Mouse (Mus musculus) neural tube, embryonic 15.5 days (tissue): ENCODE measurements around the gene Fam24b. TPM values are rescaled to one million over a fixed set of nuclear protein-coding genes. Genes with fewer than 3 reads are reported as not detected.

Experiments used
- ATAC-seq: fragments of 200-750 bp; cut with Nextera tagmentation; 2 replicates; pipeline ENCODE4 v1.8.0; 2017; ENCODE audit warnings: mild to moderate bottlenecking, moderate TSS enrichment, moderate library complexity; ENCODE audit not compliant: low FRiP score
- H3K27ac ChIP-seq: fragments of 300-500 bp; sonication (generic); replicated peaks from 2 replicates; pipeline ENCODE4 v1.5.1; 2015; ENCODE audit warnings: mild to moderate bottlenecking, inconsistent platforms
- H3K27me3 ChIP-seq: fragments of 300-500 bp; sonication (generic); replicated peaks from 2 replicates; pipeline ENCODE4 v1.6.1; 2015; ENCODE audit warnings: inconsistent platforms
- H3K36me3 ChIP-seq: fragments of 300-500 bp; sonication (generic); 2 replicates; pipeline ENCODE4 v1.6.1; 2015; ENCODE audit warnings: inconsistent platforms
- H3K4me1 ChIP-seq: fragments of 300-500 bp; sonication (generic); 2 replicates; pipeline ENCODE4 v1.6.1; 2015; ENCODE audit warnings: inconsistent platforms
- H3K4me2 ChIP-seq: fragments of 300-500 bp; sonication (generic); 2 replicates; pipeline ENCODE4 v1.6.1; 2015; ENCODE audit warnings: inconsistent platforms, mild to moderate bottlenecking, moderate library complexity
- H3K4me3 ChIP-seq: fragments of 300-500 bp; sonication (generic); replicated peaks from 2 replicates; pipeline ENCODE4 v1.5.1; 2015; ENCODE audit warnings: mild to moderate bottlenecking, inconsistent platforms
- H3K9ac ChIP-seq: fragments of 300-500 bp; sonication (generic); replicated peaks from 2 replicates; pipeline ENCODE4 v1.6.1; 2015; ENCODE audit warnings: mild to moderate bottlenecking, inconsistent platforms
- H3K9me3 ChIP-seq: fragments of 300-500 bp; sonication (generic); replicated peaks from 2 replicates; pipeline ENCODE4 v1.6.1; 2016; ENCODE audit warnings: inconsistent platforms
- WGBS: fragments of 180-500 bp; shearing (Covaris S2); methylation state at CpG from one replicate; pipeline ENCODE4 v1.1.7; 2015; ENCODE audit warnings: mixed read lengths; 5-methylcytosine and 5-hydroxymethylcytosine counted together
- polyA plus RNA-seq: library from polyadenylated mRNA; unstranded; fragments of >200 nt; fragmentation: Nextera tagmentation; extraction: Ambion mirVana; gene quantifications from 2 replicates; pipeline ENCODE4 v1.2.1, GENCODE M21; 2015

Gene Fam24b
- polyA plus RNA-seq = not detected in 2 replicates

DNA sequence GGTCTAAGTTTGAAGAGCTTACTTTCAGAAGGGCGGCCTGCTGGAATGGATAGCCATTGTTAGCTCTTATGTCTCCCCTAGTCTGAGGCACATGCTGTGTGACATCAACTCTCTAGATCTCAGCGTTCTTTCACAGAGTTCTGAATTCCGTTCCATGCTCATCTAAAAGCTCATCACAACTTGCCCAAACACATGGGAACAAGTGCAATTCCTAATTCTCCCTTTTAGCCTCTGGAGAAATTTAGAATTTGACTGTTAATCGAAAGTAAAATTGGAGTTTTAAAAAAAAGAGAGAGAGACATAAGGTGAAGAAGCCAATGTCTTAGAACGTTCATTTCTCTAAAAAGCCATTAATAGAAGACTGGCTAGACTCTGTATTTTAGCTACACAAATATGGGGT lies at the start of gene Fam24b:
Fam24b (minus strand) TSS at position 101 of the 400 bp plus-strand sequence.
- Histone ChIP-seq H3K9ac (no peak within 1 kb of the TSS), H3K9me3 (no peaks in the 10 kb centered on the region), H3K4me1 (no peaks in the 10 kb centered on the region), H3K27me3 (no peaks in the 10 kb centered on the region), H3K4me3 (no peak within 1 kb of the TSS), H3K4me2 (no peak within 1 kb of the TSS), H3K27ac (no peak within 1 kb of the TSS), H3K36me3 (no peaks in the 10 kb centered on the region)
- WGBS = 96% methylated on average over 5 of the region's 5 CpGs
- no peak for ATAC-seq

DNA sequence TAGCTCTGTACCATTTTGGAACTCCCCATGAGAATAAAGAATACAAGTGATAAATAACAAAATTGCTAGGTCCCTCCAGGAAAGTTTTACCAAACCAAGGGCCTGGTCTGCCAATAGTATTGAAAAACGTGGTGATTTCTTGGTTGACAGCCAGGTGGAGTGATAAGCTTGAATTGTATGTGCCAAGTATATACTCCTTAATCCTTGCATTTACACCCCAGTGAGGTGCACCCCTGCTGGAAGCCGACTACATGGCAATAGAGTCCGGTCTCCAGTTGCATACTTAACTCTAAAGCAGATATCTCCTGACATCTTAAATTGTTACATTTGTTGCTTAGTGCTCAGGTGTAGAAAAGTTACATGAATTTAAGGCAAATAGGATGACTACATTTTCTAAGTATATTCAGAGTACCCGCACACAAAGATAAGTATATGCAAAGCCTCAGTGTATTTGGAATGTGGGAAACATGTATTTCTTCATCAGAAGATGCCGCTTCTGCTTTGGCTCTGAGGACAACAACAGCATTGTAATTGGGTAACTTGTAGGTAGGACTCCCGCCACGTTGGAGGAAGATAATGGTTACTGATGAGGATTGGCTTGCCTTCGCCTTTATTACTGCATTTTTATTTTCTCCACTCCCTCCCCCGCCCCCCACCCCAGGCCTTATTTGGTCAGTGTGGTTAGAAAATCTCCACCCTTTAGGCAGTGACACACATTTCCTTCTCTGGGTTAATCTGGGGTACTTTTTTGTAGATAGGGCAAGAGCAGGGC lies 42.8 kb upstream of the Fam24b start:
- Histone ChIP-seq H3K27ac (peak overlapping the region; percentile 94; the same call in 1 of the 2 replicates), H3K4me3 (peak overlapping the region; percentile 75), H3K9me3 (no peaks in the 10 kb centered on the region), H3K4me2 (peak overlapping the region; percentile 65), H3K27me3 (no peaks in the 10 kb centered on the region), H3K9ac (peak overlapping the region; percentile 90; the same call in 1 of the 2 replicates), H3K4me1 (peaks cover 11% of the 10 kb centered on the region), H3K36me3 (0 out of 2 replicates have a peak, but pooled peaks cover 6% of the 10 kb centered on the region)
- no peak for ATAC-seq
- WGBS = 70% methylated on average over 9 of the region's 9 CpGs

DNA sequence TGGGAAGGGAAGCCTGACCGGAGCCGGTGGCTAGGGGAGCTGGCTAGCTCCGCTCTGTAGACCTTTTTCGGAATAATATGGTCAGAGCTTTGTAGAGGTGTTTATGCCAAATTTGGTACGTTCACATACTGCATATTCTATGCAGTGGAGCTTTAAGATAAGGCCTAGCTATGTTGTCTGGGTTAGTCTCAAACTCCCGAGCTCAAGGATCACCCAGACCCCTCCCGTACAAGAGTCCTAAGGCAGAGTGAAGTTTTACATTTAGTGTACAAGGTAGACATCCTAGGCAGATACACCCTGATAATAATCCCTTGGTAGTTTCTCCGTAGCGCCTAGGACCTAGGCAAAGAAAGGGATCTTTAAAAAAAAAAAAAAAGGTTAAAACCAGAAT lies 42.1 kb upstream of the Fam24b start:
- Histone ChIP-seq H3K27me3 (no peaks in the 10 kb centered on the region), H3K4me1 (peaks cover 11% of the 10 kb centered on the region), H3K9me3 (no peaks in the 10 kb centered on the region), H3K4me3 (peak overlapping the region; percentile 75), H3K36me3 (0 out of 2 replicates have a peak, but pooled peaks cover 6% of the 10 kb centered on the region), H3K4me2 (peak overlapping the region; percentile 65), H3K27ac (peak overlapping the region; percentile 94), H3K9ac (peak overlapping the region; percentile 90)
- no peak; the same call in none of the 2 replicates for ATAC-seq
- WGBS = 7% methylated on average over 9 of the region's 9 CpGs

DNA sequence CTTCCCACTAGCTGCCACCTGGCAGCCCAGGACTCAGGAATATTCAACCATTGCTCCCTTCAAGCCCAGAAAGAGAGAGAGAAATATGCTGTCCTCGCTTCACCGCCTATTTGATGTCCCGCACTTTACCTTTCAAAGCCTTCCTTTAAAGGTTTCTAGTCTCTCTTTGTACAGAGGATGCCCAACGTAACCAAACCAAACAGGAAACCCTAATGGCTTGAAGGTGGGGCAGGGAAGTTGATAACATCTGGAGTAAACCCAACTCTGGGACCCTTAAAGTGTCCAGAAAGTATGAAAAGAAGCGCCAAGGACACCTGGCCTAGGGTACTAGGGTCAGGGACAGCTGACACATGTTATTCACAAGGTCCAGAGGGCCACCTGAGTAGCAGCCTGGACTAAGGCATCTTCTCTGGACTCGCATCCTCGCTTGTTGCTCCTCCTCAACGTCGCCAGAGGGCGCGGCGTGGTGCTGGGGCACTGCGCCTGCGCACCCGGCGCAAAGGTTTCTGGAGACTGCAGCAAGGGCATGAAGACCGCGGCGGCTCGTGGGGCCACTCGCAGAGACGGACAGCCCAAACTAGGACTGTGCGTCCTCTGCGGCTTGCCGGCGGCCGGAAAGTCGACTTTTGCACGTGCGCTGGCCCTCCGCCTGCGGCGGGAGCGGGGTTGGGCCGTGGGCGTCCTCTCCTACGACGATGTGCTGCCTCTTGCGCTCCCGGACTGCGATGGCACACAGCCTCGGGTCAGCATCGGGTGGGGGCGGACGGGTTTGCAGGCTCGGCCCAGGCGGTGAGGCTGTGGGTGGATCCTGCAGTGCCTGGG lies 41.5 kb upstream of the Fam24b start, which contains the start of gene Pstk:
Pstk (plus strand) TSS at position 494 of the 822 bp plus-strand sequence.
- Histone ChIP-seq H3K4me1 (peaks cover 11% of the 10 kb centered on the region), H3K27me3 (no peaks in the 10 kb centered on the region), H3K4me2 (peak within 1 kb of the TSS; percentile 65), H3K4me3 (peak within 1 kb of the TSS; percentile 75), H3K9ac (peak within 1 kb of the TSS; percentile 90), H3K27ac (peak within 1 kb of the TSS; percentile 94), H3K9me3 (no peaks in the 10 kb centered on the region), H3K36me3 (0 out of 2 replicates have a peak, but pooled peaks cover 6% of the 10 kb centered on the region)
- peak; percentile 94 for ATAC-seq
- 5% methylated on average over 47 of the region's 47 CpGs for WGBS

DNA sequence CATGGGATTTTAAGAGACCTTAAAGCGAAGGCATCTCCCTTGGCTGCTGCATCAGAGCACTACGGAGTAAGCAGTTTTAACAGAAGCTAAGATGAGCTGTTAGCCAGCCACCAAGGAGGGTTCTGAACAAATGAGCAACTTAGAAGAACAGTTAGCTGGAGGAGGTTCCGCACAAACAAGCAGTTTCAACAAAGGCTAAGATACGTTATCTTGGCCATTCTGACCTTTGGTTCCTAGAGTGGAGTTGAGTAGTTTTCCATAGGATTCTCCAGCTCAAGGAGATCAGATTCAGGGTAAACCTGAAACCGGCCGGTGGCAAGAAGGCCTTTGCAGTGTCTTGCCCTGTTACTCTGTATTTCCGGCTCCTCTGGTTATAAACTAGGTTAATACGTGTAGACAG lies 34.8 kb upstream of the Fam24b start:
- ATAC-seq = no peak
- Histone ChIP-seq H3K4me3 (no peak overlapping the region), H3K36me3 (peaks cover 3% of the 10 kb centered on the region; the same call in 1 of the 2 replicates), H3K9me3 (no peaks in the 10 kb centered on the region), H3K27me3 (no peaks in the 10 kb centered on the region), H3K9ac (no peak overlapping the region), H3K4me1 (peaks cover 17% of the 10 kb centered on the region), H3K27ac (no peak overlapping the region), H3K4me2 (no peak overlapping the region)
- WGBS = 94% methylated on average over 8 of the region's 8 CpGs

DNA sequence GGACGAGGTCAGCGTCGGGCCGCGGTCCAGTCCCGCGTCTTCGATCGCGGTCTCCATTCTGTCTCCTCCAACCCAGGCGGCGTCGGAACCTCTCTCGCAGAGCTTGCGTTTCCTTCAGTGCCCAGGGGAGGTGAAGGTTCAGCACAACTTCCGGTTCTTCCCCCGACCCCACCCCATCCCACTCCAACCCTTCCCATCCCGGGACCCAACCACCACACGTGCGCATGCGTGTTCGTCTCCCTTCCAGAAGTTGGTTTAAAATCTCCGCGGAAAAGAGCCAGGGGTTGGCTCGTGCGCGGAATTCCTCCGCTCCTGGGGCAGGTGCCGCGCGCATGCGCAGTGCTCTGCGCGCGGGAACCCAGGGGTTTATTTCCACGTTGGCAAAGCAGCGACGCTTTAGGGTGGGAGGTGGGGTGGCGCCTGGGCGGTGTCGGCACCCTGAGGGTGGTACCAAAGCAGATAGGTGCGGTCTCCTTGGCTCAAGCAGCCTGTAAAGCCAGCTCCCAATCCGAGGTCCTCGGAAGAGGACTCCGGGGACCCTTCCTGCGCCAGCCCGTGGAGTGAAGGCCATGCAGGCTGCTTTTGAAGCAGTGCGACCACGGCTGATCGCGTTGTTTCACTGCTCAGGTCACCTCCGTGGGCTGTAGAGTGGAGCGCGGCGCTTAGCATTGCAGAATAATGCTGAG lies 33.4 kb upstream of the Fam24b start, which contains the start of gene 2310057M21Rik:
2310057M21Rik (minus strand) TSS at position 145 of the 686 bp plus-strand sequence.
- H3K36me3 ChIP-seq = peaks cover 13% of the 10 kb centered on the region
- WGBS = under 1% methylated on average over 55 of the region's 55 CpGs
- H3K9ac ChIP-seq = peak within 1 kb of the TSS; percentile 83
- no peaks in the 10 kb centered on the region for H3K27me3 ChIP-seq
- H3K9me3 ChIP-seq = no peaks in the 10 kb centered on the region
- H3K27ac ChIP-seq = peak within 1 kb of the TSS; percentile 89
- peak; percentile 97 for ATAC-seq
- peak within 1 kb of the TSS; percentile 84 for H3K4me3 ChIP-seq
- H3K4me2 ChIP-seq = peak within 1 kb of the TSS; percentile 96
- peaks cover 17% of the 10 kb centered on the region for H3K4me1 ChIP-seq

DNA sequence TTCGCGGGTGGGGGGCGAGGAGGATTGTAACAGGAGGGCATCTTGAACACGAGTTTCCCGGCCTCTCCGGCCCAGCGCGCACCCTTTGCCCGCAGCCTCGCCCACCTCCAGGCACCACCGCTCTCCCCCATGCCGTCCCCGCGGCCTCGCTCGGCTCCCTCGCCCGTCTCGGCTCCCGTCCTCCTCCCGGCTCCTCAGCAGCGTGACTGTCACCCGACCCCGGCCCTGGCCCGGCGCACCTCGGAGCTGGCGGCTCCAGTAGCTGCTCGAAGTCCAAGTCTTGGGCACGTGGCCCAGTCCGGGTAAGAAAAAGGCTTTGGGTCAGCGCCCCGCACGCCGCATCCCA lies 32.9 kb upstream of the Fam24b start:
- under 1% methylated on average over 35 of the region's 35 CpGs for WGBS
- ATAC-seq = peak; percentile 83

DNA sequence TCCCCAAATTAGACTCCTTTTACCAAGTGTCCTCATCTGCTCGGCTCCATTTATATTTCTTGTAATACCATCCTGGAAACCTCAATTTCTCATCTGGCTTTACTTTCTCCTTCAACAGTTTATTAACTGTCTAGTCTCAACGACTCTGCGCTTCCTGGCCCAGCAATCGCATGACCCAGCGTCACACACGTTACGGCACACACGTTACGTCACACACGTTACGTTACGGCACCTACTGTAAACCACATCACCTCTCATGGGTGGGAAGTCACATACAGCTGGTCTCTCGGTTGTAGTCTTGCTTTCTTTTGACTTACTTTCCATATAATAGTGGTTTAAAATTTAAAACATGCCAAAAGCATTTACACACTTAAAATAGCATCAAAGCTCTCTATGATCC lies 26.8 kb upstream of the Fam24b start:
- no peak overlapping the region for H3K4me3 ChIP-seq
- 98% methylated on average over 13 of the region's 13 CpGs for whole genome bisulfite sequencing
- H3K9me3 ChIP-seq = no peaks in the 10 kb centered on the region

More for the DNA sequence above, 32.9 kb upstream of the Fam24b start:
- peak overlapping the region; percentile 83 for H3K9ac ChIP-seq
- H3K36me3 ChIP-seq = peaks cover 18% of the 10 kb centered on the region
- H3K4me2 ChIP-seq = peak overlapping the region; percentile 96
- H3K9me3 ChIP-seq = no peaks in the 10 kb centered on the region
- H3K27ac ChIP-seq = peak overlapping the region; percentile 89
- peaks cover 17% of the 10 kb centered on the region for H3K4me1 ChIP-seq
- H3K4me3 ChIP-seq = peak overlapping the region; percentile 84
- no peaks in the 10 kb centered on the region for H3K27me3 ChIP-seq

DNA sequence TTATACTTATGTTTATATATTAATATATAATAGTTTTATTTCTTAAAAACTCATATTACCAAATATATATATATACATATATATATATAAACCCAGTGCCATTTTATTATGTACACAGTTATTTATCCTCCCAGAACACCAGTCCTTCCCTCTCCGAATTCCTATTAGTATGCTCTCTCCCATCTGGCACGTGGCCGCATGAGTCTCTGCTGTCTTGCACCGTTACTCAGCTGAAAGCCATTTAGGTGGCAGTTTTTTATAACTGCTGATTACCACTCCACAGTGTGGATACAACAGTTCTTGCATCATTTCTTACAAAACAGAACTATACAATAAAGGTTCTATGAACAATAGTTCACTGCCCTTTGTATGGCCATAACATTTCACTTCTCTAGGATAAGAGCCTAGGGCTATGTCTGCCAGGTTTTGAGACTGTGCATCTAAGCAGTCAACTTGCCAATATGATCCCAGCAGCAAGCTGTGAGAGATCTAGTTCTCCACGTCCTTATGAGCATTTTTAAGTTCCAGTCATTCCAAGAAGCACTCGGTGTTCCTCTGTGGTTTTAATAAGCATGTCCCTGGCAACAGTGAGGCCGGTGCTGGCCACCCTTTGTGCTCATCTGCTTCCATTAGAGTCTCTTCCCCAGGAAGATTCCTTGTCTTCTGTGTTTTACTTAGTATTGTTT lies 16.7 kb upstream of the Fam24b start:
- H3K27ac ChIP-seq = no peak overlapping the region
- H3K4me2 ChIP-seq = no peak overlapping the region
- 49% methylated on average over 7 of the region's 7 CpGs for WGBS
- H3K4me3 ChIP-seq = no peak overlapping the region
- no peaks in the 10 kb centered on the region for H3K27me3 ChIP-seq
- no peak for ATAC-seq
- H3K36me3 ChIP-seq = peaks cover 39% of the 10 kb centered on the region
- H3K4me1 ChIP-seq = no peaks in the 10 kb centered on the region
- no peaks in the 10 kb centered on the region for H3K9me3 ChIP-seq
- H3K9ac ChIP-seq = no peak overlapping the region

More for the DNA sequence above, 26.8 kb upstream of the Fam24b start:
- Histone ChIP-seq H3K9ac (no peak overlapping the region), H3K36me3 (peaks cover 51% of the 10 kb centered on the region), H3K4me1 (peaks cover 3% of the 10 kb centered on the region), H3K27me3 (no peaks in the 10 kb centered on the region), H3K4me2 (no peak overlapping the region), H3K27ac (no peak overlapping the region)
- no peak for ATAC-seq

DNA sequence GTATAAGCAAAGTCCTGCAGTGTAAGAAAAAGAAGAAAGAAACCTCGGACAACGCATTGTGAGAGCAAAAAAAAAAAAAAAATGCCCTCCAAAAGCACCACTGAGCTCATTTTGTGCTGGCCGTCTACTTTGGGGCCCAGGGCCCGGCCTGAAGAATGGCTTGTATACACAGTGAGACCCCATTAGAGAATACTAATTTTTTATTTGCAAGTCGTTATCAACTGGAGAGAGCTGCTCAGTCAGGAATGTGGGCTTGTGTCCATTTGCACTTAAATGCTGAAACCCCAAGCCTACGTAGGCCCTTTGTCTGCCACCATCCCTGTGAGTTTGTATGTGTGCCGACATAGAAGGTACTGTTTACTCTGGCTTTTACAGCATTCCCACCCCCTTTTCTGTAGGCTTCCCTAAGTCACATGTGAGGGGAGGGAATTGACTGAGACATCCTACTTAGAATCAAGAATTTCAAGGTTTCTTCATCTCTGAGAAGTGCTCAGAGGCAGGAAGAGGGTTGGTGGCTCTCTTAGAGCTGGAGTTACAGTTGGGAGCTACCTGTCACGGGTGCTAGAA lies 8.3 kb upstream of the Fam24b start:
- no peak for ATAC-seq
- 34% methylated on average over 8 of the region's 8 CpGs for WGBS

More for the DNA sequence above, 8.3 kb upstream of the Fam24b start:
- Histone ChIP-seq H3K27me3 (no peaks in the 10 kb centered on the region), H3K4me1 (no peaks in the 10 kb centered on the region), H3K36me3 (peaks cover 18% of the 10 kb centered on the region), H3K4me3 (no peak overlapping the region), H3K9me3 (no peaks in the 10 kb centered on the region), H3K4me2 (no peak overlapping the region), H3K27ac (no peak overlapping the region), H3K9ac (no peak overlapping the region)
